Mouse (Mus musculus) megakaryocyte, embryonic 14.5 days (primary cell): ENCODE data around the gene Zfp975.
"Not testable (repeated sequence)": the region's sequence is repeated elsewhere in the genome, so short reads cannot be mapped to it uniquely, and the experiment has no call there.

Source experiments
- FLI1 ChIP-seq: IDR thresholded peaks from 2 replicates; pipeline ENCODE4 v1.6.1; 2012; ENCODE audit warnings: low read length, inconsistent platforms, mixed read lengths
- GATA1 ChIP-seq: IDR thresholded peaks from 3 replicates; pipeline ENCODE4 v1.6.1; 2012; ENCODE audit warnings: mixed read lengths, low read length, inconsistent platforms, borderline replicate concordance

DNA sequence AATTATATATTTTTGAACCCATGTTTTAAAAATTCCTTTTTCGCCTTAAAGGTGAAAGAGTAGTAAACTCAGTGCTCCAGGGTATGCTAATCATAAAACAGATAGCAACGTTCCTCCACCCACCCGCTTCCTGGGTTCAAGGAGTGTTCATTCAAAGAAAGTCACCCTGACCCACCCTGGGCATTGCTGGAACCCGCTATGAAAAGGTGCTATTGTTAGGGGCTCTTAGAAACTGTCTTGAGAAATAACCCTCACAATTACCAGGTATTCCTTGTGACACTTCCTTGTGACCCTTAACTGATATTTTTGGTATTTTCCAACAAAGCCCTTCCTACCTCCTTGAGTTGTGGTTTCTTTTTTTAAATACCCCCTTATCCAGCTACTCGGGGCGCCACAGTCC lies 12.5 kb downstream of the Zfp975 start:
- not testable (repeated sequence) for TF ChIP-seq GATA1, FLI1
